Mouse (Mus musculus) hindbrain, embryonic 15.5 days (tissue): ENCODE data around the gene Dab1. TPM values are rescaled to one million over a fixed set of nuclear protein-coding genes. Genes with fewer than 3 reads are reported as not detected.

ENCODE experiments used
- ATAC-seq: fragments of 200-750 bp; cut with Nextera tagmentation; 2 replicates; pipeline ENCODE4 v1.8.0; 2017; ENCODE audit warnings: low read depth, moderate number of reproducible peaks, moderate TSS enrichment; ENCODE audit not compliant: low FRiP score
- H3K27ac ChIP-seq: fragments of 300-500 bp; sonication (generic); replicated peaks from 2 replicates; pipeline ENCODE4 v1.5.1; 2015; ENCODE audit warnings: mild to moderate bottlenecking, inconsistent platforms
- H3K27me3 ChIP-seq: fragments of 300-500 bp; sonication (generic); 2 replicates; pipeline ENCODE4 v1.6.1; 2015; ENCODE audit warnings: control low read depth, inconsistent platforms
- H3K36me3 ChIP-seq: fragments of 300-500 bp; sonication (generic); 2 replicates; pipeline ENCODE4 v1.6.1; 2015; ENCODE audit warnings: control low read depth, inconsistent platforms
- H3K4me1 ChIP-seq: fragments of 300-500 bp; sonication (generic); replicated peaks from 2 replicates; pipeline ENCODE4 v1.6.1; 2015; ENCODE audit warnings: control low read depth, inconsistent platforms
- H3K4me2 ChIP-seq: fragments of 300-500 bp; sonication (generic); 2 replicates; pipeline ENCODE4 v1.6.1; 2015; ENCODE audit warnings: moderate library complexity, mild to moderate bottlenecking, inconsistent platforms
- H3K4me3 ChIP-seq: fragments of 300-500 bp; sonication (generic); 2 replicates; pipeline ENCODE4 v1.5.1; 2015; ENCODE audit warnings: mild to moderate bottlenecking, inconsistent platforms
- H3K9ac ChIP-seq: fragments of 300-500 bp; sonication (generic); 2 replicates; pipeline ENCODE4 v1.6.1; 2015; ENCODE audit warnings: inconsistent platforms
- H3K9me3 ChIP-seq: fragments of 300-500 bp; sonication (generic); 2 replicates; pipeline ENCODE4 v1.6.1; 2016; ENCODE audit warnings: control low read depth, inconsistent platforms
- WGBS: fragments of 180-500 bp; shearing (Covaris S2); methylation state at CpG from one replicate; pipeline ENCODE4 v1.1.7; 2015; 5-methylcytosine and 5-hydroxymethylcytosine counted together
- polyA plus RNA-seq: library from polyadenylated mRNA; unstranded; fragments of >200 nt; fragmentation: Nextera tagmentation; extraction: Ambion mirVana; gene quantifications from 2 replicates; pipeline ENCODE4 v1.2.1, GENCODE M21; 2015

Gene Dab1
- polyA plus RNA-seq, 1 experiment from 2014 or later: 93.7 TPM

GRCm38 (mm10) chr4:104066901-104067300 lies 447.7 kb downstream of the Dab1 start:
- no peak overlapping the region for H3K4me3 ChIP-seq
- WGBS: 74% methylated on average over 5 of the region's 5 CpGs
- no peaks in the 10 kb centered on the region for H3K27me3 ChIP-seq
- H3K9ac ChIP-seq: no peak overlapping the region
- H3K9me3 ChIP-seq: no peaks in the 10 kb centered on the region
- H3K27ac ChIP-seq: no peak overlapping the region
- peaks cover 5% of the 10 kb centered on the region; the same call in 1 of the 2 replicates for H3K4me1 ChIP-seq
- no peak overlapping the region for H3K4me2 ChIP-seq
- no peak for ATAC-seq
- no peaks in the 10 kb centered on the region for H3K36me3 ChIP-seq

GRCm38 (mm10) chr4:104067748-104068147 lies 448.6 kb downstream of the Dab1 start:
- Histone ChIP-seq H3K36me3 (no peaks in the 10 kb centered on the region), H3K4me2 (no peak overlapping the region), H3K27ac (no peak overlapping the region), H3K9me3 (no peaks in the 10 kb centered on the region), H3K9ac (no peak overlapping the region), H3K27me3 (no peaks in the 10 kb centered on the region), H3K4me3 (no peak overlapping the region), H3K4me1 (peaks cover 5% of the 10 kb centered on the region; the same call in 1 of the 2 replicates)
- 0 out of 2 replicates have a peak, but pooled peaks have one; percentile 48 for ATAC-seq
- 41% methylated on average over 3 of the region's 3 CpGs for WGBS

- Histone ChIP-seq H3K9me3 (no peaks in the 10 kb centered on the region), H3K4me3 (no peak overlapping the region), H3K27me3 (no peaks in the 10 kb centered on the region), H3K4me1 (no peaks in the 10 kb centered on the region; the same call in 1 of the 2 replicates), H3K9ac (no peak overlapping the region), H3K27ac (no peak overlapping the region), H3K36me3 (no peaks in the 10 kb centered on the region), H3K4me2 (no peak overlapping the region)
- 59% methylated on average over 10 of the region's 10 CpGs for WGBS
- no peak for ATAC-seq
Measured at GRCm38 (mm10) chr4:104071296-104071695, 452.1 kb downstream of the Dab1 start.

GRCm38 (mm10) chr4:104073920-104074459 lies 454.8 kb downstream of the Dab1 start:
- Histone ChIP-seq H3K9me3 (no peaks in the 10 kb centered on the region), H3K4me3 (no peak overlapping the region), H3K27ac (no peak overlapping the region), H3K27me3 (no peaks in the 10 kb centered on the region), H3K4me2 (no peak overlapping the region), H3K36me3 (no peaks in the 10 kb centered on the region), H3K9ac (no peak overlapping the region), H3K4me1 (0 out of 2 replicates have a peak, but pooled peaks cover 6% of the 10 kb centered on the region)
- ATAC-seq: no peak
- WGBS: 14% methylated on average over 7 of the region's 7 CpGs

GRCm38 (mm10) chr4:104077771-104078170 lies 458.6 kb downstream of the Dab1 start:
- no peak overlapping the region for H3K4me2 ChIP-seq
- H3K9me3 ChIP-seq: no peaks in the 10 kb centered on the region
- no peak overlapping the region for H3K9ac ChIP-seq
- no peak overlapping the region for H3K4me3 ChIP-seq
- no peak overlapping the region for H3K27ac ChIP-seq
- 88% methylated on average over 1 of the region's 1 CpGs for WGBS
- 0 out of 2 replicates have a peak, but pooled peaks cover 6% of the 10 kb centered on the region for H3K4me1 ChIP-seq
- H3K36me3 ChIP-seq: no peaks in the 10 kb centered on the region
- H3K27me3 ChIP-seq: no peaks in the 10 kb centered on the region
- no peak for ATAC-seq

GRCm38 (mm10) chr4:104106299-104106698 lies 487.1 kb downstream of the Dab1 start:
- H3K9me3 ChIP-seq: no peaks in the 10 kb centered on the region
- no peaks in the 10 kb centered on the region for H3K36me3 ChIP-seq
- H3K4me3 ChIP-seq: no peak overlapping the region
- H3K9ac ChIP-seq: no peak overlapping the region
- no peak overlapping the region for H3K4me2 ChIP-seq
- ATAC-seq: no peak
- 69% methylated on average over 6 of the region's 6 CpGs for WGBS
- no peaks in the 10 kb centered on the region for H3K27me3 ChIP-seq
- no peak overlapping the region for H3K27ac ChIP-seq
- H3K4me1 ChIP-seq: no peaks in the 10 kb centered on the region

- no peak for ATAC-seq
Measured at GRCm38 (mm10) chr4:104111614-104112013, 492.5 kb downstream of the Dab1 start.

GRCm38 (mm10) chr4:104113209-104114005 lies 494.2 kb downstream of the Dab1 start:
- Histone ChIP-seq H3K27me3 (no peaks in the 10 kb centered on the region), H3K36me3 (no peaks in the 10 kb centered on the region), H3K9ac (no peak overlapping the region), H3K9me3 (no peaks in the 10 kb centered on the region), H3K27ac (no peak overlapping the region), H3K4me2 (no peak overlapping the region), H3K4me3 (no peak overlapping the region), H3K4me1 (no peaks in the 10 kb centered on the region; the same call in 1 of the 2 replicates)
- no peak for ATAC-seq
- WGBS: 54% methylated on average over 13 of the region's 13 CpGs

More at GRCm38 (mm10) chr4:104111614-104112013, 492.5 kb downstream of the Dab1 start:
- Histone ChIP-seq H3K4me2 (no peak overlapping the region), H3K27ac (no peak overlapping the region), H3K9ac (no peak overlapping the region), H3K27me3 (no peaks in the 10 kb centered on the region), H3K4me1 (no peaks in the 10 kb centered on the region; the same call in 1 of the 2 replicates), H3K4me3 (no peak overlapping the region), H3K36me3 (no peaks in the 10 kb centered on the region), H3K9me3 (no peaks in the 10 kb centered on the region)

GRCm38 (mm10) chr4:104114006-104114361 lies 494.8 kb downstream of the Dab1 start:
- Histone ChIP-seq H3K27me3 (no peaks in the 10 kb centered on the region), H3K4me2 (no peak overlapping the region)
- 58% methylated on average over 6 of the region's 6 CpGs for WGBS

GRCm38 (mm10) chr4:104120108-104120507 lies 500.9 kb downstream of the Dab1 start:
- Histone ChIP-seq H3K4me2 (no peak overlapping the region), H3K4me1 (no peaks in the 10 kb centered on the region), H3K27ac (no peak overlapping the region), H3K36me3 (no peaks in the 10 kb centered on the region), H3K9me3 (no peaks in the 10 kb centered on the region), H3K4me3 (no peak overlapping the region), H3K27me3 (no peaks in the 10 kb centered on the region), H3K9ac (no peak overlapping the region)
- ATAC-seq: no peak
- 84% methylated on average over 4 of the region's 4 CpGs for WGBS

More at GRCm38 (mm10) chr4:104114006-104114361, 494.8 kb downstream of the Dab1 start:
- no peak overlapping the region for H3K4me3 ChIP-seq
- H3K27ac ChIP-seq: no peak overlapping the region
- H3K9ac ChIP-seq: no peak overlapping the region
- H3K36me3 ChIP-seq: no peaks in the 10 kb centered on the region
- H3K9me3 ChIP-seq: no peaks in the 10 kb centered on the region
- no peak for ATAC-seq
- no peaks in the 10 kb centered on the region; the same call in 1 of the 2 replicates for H3K4me1 ChIP-seq

GRCm38 (mm10) chr4:104121959-104122358 lies 502.8 kb downstream of the Dab1 start:
- H3K4me2 ChIP-seq: no peak overlapping the region
- no peak overlapping the region for H3K27ac ChIP-seq
- H3K9ac ChIP-seq: no peak overlapping the region
- ATAC-seq: no peak
- H3K27me3 ChIP-seq: no peaks in the 10 kb centered on the region
- no peaks in the 10 kb centered on the region for H3K9me3 ChIP-seq
- no peak overlapping the region for H3K4me3 ChIP-seq
- 80% methylated on average over 5 of the region's 5 CpGs for WGBS
- H3K36me3 ChIP-seq: no peaks in the 10 kb centered on the region
- no peaks in the 10 kb centered on the region for H3K4me1 ChIP-seq

- Histone ChIP-seq H3K9ac (no peak overlapping the region), H3K9me3 (no peaks in the 10 kb centered on the region), H3K4me3 (no peak overlapping the region), H3K27ac (no peak overlapping the region), H3K4me1 (no peaks in the 10 kb centered on the region), H3K4me2 (no peak overlapping the region), H3K27me3 (no peaks in the 10 kb centered on the region), H3K36me3 (no peaks in the 10 kb centered on the region)
- 59% methylated on average over 1 of the region's 1 CpGs for WGBS
- ATAC-seq: no peak
Measured at GRCm38 (mm10) chr4:104122364-104122763, 503.2 kb downstream of the Dab1 start.
